Mouse (Mus musculus): Measurements from ENCODE around the gene Caln1. TPM values are rescaled to one million over a fixed set of nuclear protein-coding genes. Genes with fewer than 3 reads are reported as not detected.

The Caln1 gene
- polyA plus RNA-seq, 1 experiment from 2014 or later: 19.7 TPM

GRCm38 (mm10) chr5:130480290-130480689, 111.0 kb downstream of the Caln1 start:
- no peaks in the 10 kb centered on the region for H3K4me1 ChIP-seq (replicated peaks; ENCODE audit: control insufficient read depth, insufficient read depth, low read length)
- no peaks in the 10 kb centered on the region for H3K27me3 ChIP-seq (ENCODE audit: control insufficient read depth, insufficient read depth, low read length)
- H3K9ac ChIP-seq: no peak overlapping the region
- H3K4me2 ChIP-seq (replicated peaks): no peak overlapping the region
- no peaks in the 10 kb centered on the region for H3K9me3 ChIP-seq (ENCODE audit: control insufficient read depth, low read length)
- 72% methylated on average over 1 of the region's 1 CpGs for WGBS
- DNase-seq (ENCODE audit: low spot score) (no peak), ATAC-seq (ENCODE audit: low FRiP score) (no peak)
- H3K36me3 ChIP-seq (replicated peaks; ENCODE audit: control insufficient read depth, insufficient read depth): no peaks in the 10 kb centered on the region
- H3K4me3 ChIP-seq (replicated peaks; ENCODE audit: low read length): no peak overlapping the region
- no peak overlapping the region for H3K27ac ChIP-seq

DNA sequence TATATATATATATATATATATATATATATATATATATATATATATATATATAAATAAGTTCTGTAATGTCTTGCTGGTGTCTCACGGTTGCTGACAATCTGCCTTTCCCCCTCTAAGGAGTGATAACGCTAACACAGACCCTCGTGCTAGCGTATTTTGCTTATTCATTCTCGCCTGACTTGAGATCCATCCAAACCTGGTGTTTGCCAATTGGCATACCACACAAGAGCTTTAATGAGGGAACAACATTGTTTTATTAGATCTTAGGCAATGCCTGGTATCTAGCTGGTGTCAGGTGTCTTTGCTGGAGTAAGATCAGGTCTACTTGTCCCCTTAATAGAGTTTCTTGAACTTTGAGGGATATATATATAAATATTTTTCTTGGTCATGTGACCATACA, 122.2 kb downstream of the Caln1 start:
- H3K36me3 ChIP-seq (replicated peaks; ENCODE audit: control insufficient read depth, insufficient read depth): no peaks in the 10 kb centered on the region
- H3K4me2 ChIP-seq (replicated peaks): no peak overlapping the region
- no peaks in the 10 kb centered on the region for H3K27me3 ChIP-seq (ENCODE audit: control insufficient read depth, insufficient read depth, low read length)
- H3K9me3 ChIP-seq (ENCODE audit: control insufficient read depth, low read length): no peaks in the 10 kb centered on the region
- no peaks in the 10 kb centered on the region for H3K4me1 ChIP-seq (replicated peaks; ENCODE audit: control insufficient read depth, insufficient read depth, low read length)
- 90% methylated on average over 5 of the region's 5 CpGs for WGBS
- no peak overlapping the region for H3K9ac ChIP-seq
- DNase-seq (ENCODE audit: low spot score) (no peak), ATAC-seq (ENCODE audit: low FRiP score) (no peak)
- no peak overlapping the region for H3K4me3 ChIP-seq (replicated peaks; ENCODE audit: low read length)
- no peak overlapping the region for H3K27ac ChIP-seq

DNA sequence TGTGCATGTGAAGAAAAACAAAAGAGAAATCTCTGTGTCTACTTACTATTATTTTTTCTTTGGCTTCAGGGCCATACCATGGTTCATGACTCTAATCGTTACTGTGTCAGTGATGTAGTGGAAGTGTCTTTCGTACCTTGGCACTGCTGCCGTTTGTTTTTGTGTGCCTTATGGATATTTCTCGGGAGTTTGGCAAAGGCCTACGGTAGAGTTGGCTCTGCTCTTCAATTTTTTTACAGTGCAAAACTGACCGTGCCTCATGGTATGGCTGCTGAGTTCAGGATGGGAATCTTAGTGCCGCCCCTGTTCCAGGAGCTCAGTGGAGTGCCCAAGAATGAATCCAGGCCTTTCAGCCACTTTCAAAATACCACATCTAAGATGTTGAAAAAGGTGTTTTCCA, 123.0 kb downstream of the Caln1 start:
- Histone ChIP-seq H3K4me3 (replicated peaks; ENCODE audit: low read length) (no peak overlapping the region), H3K4me2 (replicated peaks) (no peak overlapping the region), H3K27me3 (ENCODE audit: control insufficient read depth, insufficient read depth, low read length) (no peaks in the 10 kb centered on the region), H3K27ac (no peak overlapping the region), H3K9me3 (ENCODE audit: control insufficient read depth, low read length) (no peaks in the 10 kb centered on the region), H3K36me3 (replicated peaks; ENCODE audit: control insufficient read depth, insufficient read depth) (no peaks in the 10 kb centered on the region), H3K4me1 (replicated peaks; ENCODE audit: control insufficient read depth, insufficient read depth, low read length) (no peaks in the 10 kb centered on the region), H3K9ac (no peak overlapping the region)
- 90% methylated on average over 7 of the region's 7 CpGs for WGBS
- no peak for ATAC-seq (ENCODE audit: low FRiP score)
- DNase-seq (ENCODE audit: low spot score): no peak

- H3K4me2 ChIP-seq (replicated peaks): no peak overlapping the region
- DNase-seq (ENCODE audit: low spot score) (no peak), ATAC-seq (ENCODE audit: low FRiP score) (no peak)
- H3K27me3 ChIP-seq (ENCODE audit: control insufficient read depth, insufficient read depth, low read length): no peaks in the 10 kb centered on the region
- H3K4me1 ChIP-seq (replicated peaks; ENCODE audit: control insufficient read depth, insufficient read depth, low read length): no peaks in the 10 kb centered on the region
- no peaks in the 10 kb centered on the region for H3K9me3 ChIP-seq (ENCODE audit: control insufficient read depth, low read length)
- no peak overlapping the region for H3K27ac ChIP-seq
- H3K9ac ChIP-seq: no peak overlapping the region
- no peak overlapping the region for H3K4me3 ChIP-seq (replicated peaks; ENCODE audit: low read length)
- 84% methylated on average over 9 of the region's 9 CpGs for WGBS
- no peaks in the 10 kb centered on the region for H3K36me3 ChIP-seq (replicated peaks; ENCODE audit: control insufficient read depth, insufficient read depth)
These were observed 133.3 kb downstream of the Caln1 start for GRCm38 (mm10) chr5:130502541-130502940.

DNA sequence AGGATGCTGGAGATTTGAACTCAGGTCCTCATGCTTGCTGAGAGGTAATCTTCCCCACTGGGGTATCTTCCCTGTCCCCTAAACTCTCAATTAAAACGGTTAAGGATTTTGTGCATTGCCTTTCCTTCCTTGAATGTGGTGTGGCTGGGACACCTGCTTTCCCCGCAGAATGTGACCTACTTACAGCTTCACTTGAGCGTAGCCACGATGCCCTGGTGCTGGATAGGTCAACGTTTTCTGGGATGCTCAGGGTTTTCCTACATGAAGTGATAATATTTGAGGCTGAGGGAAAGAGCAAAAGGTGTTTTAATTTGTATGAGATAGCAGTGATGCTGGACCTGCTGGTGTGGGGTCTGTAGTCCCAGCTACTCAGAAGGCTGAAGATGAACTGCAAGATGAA, 135.6 kb downstream of the Caln1 start:
- Histone ChIP-seq H3K27ac (no peak overlapping the region), H3K4me2 (replicated peaks) (no peak overlapping the region), H3K36me3 (replicated peaks; ENCODE audit: control insufficient read depth, insufficient read depth) (no peaks in the 10 kb centered on the region), H3K4me3 (replicated peaks; ENCODE audit: low read length) (no peak overlapping the region), H3K9me3 (ENCODE audit: control insufficient read depth, low read length) (no peaks in the 10 kb centered on the region), H3K27me3 (ENCODE audit: control insufficient read depth, insufficient read depth, low read length) (no peaks in the 10 kb centered on the region), H3K9ac (no peak overlapping the region), H3K4me1 (replicated peaks; ENCODE audit: control insufficient read depth, insufficient read depth, low read length) (no peaks in the 10 kb centered on the region)
- WGBS: 91% methylated on average over 5 of the region's 5 CpGs
- ATAC-seq (ENCODE audit: low FRiP score) (no peak), DNase-seq (ENCODE audit: low spot score) (no peak)

- H3K4me2 ChIP-seq (replicated peaks): no peak overlapping the region
- H3K9me3 ChIP-seq (ENCODE audit: control insufficient read depth, low read length): no peaks in the 10 kb centered on the region
These were observed 141.3 kb downstream of the Caln1 start for GRCm38 (mm10) chr5:130510516-130510915.

GRCm38 (mm10) chr5:130515395-130515794, 146.1 kb downstream of the Caln1 start:
- 87% methylated on average over 6 of the region's 6 CpGs for WGBS
- DNase-seq (ENCODE audit: low spot score) (no peak), ATAC-seq (ENCODE audit: low FRiP score) (no peak)
- H3K27ac ChIP-seq: no peak overlapping the region
- no peak overlapping the region for H3K9ac ChIP-seq
- no peak overlapping the region for H3K4me2 ChIP-seq (replicated peaks)
- no peaks in the 10 kb centered on the region for H3K27me3 ChIP-seq (ENCODE audit: control insufficient read depth, insufficient read depth, low read length)
- H3K36me3 ChIP-seq (replicated peaks; ENCODE audit: control insufficient read depth, insufficient read depth): no peaks in the 10 kb centered on the region
- H3K4me1 ChIP-seq (replicated peaks; ENCODE audit: control insufficient read depth, insufficient read depth, low read length): no peaks in the 10 kb centered on the region
- no peaks in the 10 kb centered on the region for H3K9me3 ChIP-seq (ENCODE audit: control insufficient read depth, low read length)
- H3K4me3 ChIP-seq (replicated peaks; ENCODE audit: low read length): no peak overlapping the region

More at GRCm38 (mm10) chr5:130510516-130510915, 141.3 kb downstream of the Caln1 start:
- Histone ChIP-seq H3K27ac (no peak overlapping the region), H3K36me3 (replicated peaks; ENCODE audit: control insufficient read depth, insufficient read depth) (no peaks in the 10 kb centered on the region), H3K4me1 (replicated peaks; ENCODE audit: control insufficient read depth, insufficient read depth, low read length) (no peaks in the 10 kb centered on the region), H3K27me3 (ENCODE audit: control insufficient read depth, insufficient read depth, low read length) (no peaks in the 10 kb centered on the region), H3K4me3 (replicated peaks; ENCODE audit: low read length) (no peak overlapping the region), H3K9ac (no peak overlapping the region)
- ATAC-seq (ENCODE audit: low FRiP score): no peak
- 97% methylated on average over 2 of the region's 2 CpGs for WGBS
- DNase-seq (ENCODE audit: low spot score): no peak

DNA sequence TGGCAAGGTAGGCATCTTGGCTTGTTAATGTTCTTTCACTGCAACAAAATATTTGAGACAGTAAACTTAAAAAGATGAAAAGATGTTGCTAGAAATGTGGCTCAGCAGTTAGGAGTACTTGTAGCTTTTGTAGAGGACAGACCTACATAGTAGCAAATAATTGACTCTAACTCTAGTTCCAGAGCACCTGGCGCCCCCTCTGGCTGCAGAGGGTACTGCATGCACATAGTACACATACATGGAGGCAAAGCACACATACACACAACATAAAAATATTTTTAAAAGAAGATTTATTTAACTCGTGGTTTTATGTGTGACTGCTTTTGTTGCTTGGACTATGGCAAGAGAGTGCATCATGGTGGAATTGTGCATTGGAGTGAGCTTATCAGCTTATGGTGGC, 151.3 kb downstream of the Caln1 start:
- no peak overlapping the region for H3K9ac ChIP-seq
- H3K4me1 ChIP-seq (replicated peaks; ENCODE audit: control insufficient read depth, insufficient read depth, low read length): no peaks in the 10 kb centered on the region
- no peak overlapping the region for H3K4me3 ChIP-seq (replicated peaks; ENCODE audit: low read length)
- no peaks in the 10 kb centered on the region for H3K27me3 ChIP-seq (ENCODE audit: control insufficient read depth, insufficient read depth, low read length)
- H3K27ac ChIP-seq: no peak overlapping the region
- no peak overlapping the region for H3K4me2 ChIP-seq (replicated peaks)
- no peaks in the 10 kb centered on the region for H3K36me3 ChIP-seq (replicated peaks; ENCODE audit: control insufficient read depth, insufficient read depth)
- ATAC-seq (ENCODE audit: low FRiP score): no peak
- 77% methylated on average over 2 of the region's 2 CpGs for WGBS
- DNase-seq (ENCODE audit: low spot score): no peak
- H3K9me3 ChIP-seq (ENCODE audit: control insufficient read depth, low read length): no peaks in the 10 kb centered on the region

DNA sequence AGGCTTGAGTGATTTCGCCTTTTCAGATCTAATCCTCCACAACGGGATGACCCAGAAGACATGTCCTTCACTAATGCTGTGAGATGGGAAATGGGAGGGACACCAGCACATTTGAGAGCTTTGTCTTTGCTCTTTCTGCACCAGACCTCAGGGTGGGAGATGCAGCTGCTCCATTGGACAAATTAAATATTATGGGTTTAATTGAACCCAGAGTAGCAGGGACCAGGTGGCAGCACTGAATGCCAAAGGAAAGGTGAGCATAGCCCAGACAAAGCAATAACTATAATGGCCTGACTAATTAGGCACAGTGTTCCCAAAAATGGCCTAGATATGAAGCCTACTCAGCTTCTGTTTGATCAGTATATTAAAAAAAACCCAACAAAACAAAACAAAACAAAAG, 158.2 kb downstream of the Caln1 start:
- 86% methylated on average over 2 of the region's 2 CpGs for WGBS
- no peak overlapping the region for H3K27ac ChIP-seq
- H3K27me3 ChIP-seq (ENCODE audit: control insufficient read depth, insufficient read depth, low read length): no peaks in the 10 kb centered on the region
- H3K36me3 ChIP-seq (replicated peaks; ENCODE audit: control insufficient read depth, insufficient read depth): no peaks in the 10 kb centered on the region
- 0 out of 2 replicates have a peak, but pooled peaks cover 3% of the 10 kb centered on the region for H3K9me3 ChIP-seq (ENCODE audit: control insufficient read depth, low read length)
- no peak overlapping the region for H3K4me3 ChIP-seq (replicated peaks; ENCODE audit: low read length)
- H3K9ac ChIP-seq: no peak overlapping the region
- H3K4me2 ChIP-seq (replicated peaks): no peak overlapping the region
- no peaks in the 10 kb centered on the region for H3K4me1 ChIP-seq (replicated peaks; ENCODE audit: control insufficient read depth, insufficient read depth, low read length)
- ATAC-seq (ENCODE audit: low FRiP score) (no peak), DNase-seq (ENCODE audit: low spot score) (no peak)

DNA sequence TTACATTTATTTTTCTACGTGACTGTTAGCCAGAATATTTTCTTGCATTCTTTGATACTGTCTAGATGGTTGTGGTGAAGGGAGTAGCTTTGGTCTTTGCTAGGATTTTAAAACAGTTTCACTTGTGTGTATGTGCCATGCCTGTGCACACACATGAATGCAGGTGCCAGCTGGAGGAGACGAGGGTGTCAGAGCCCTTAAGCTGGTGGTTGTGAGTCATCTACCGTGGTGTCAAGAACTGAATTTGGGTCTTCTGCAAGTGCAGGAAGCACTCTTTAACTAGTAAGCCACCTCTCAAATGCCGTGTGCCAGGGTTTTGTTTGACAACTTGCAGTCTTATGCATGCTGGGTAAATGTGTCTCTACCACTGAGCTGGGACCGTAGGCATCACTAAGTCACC, 178.2 kb downstream of the Caln1 start:
- H3K4me1 ChIP-seq (replicated peaks; ENCODE audit: control insufficient read depth, insufficient read depth, low read length): no peaks in the 10 kb centered on the region
- no peaks in the 10 kb centered on the region for H3K9me3 ChIP-seq (ENCODE audit: control insufficient read depth, low read length)
- WGBS: 95% methylated on average over 5 of the region's 5 CpGs
- H3K4me3 ChIP-seq (replicated peaks; ENCODE audit: low read length): no peak overlapping the region
- H3K4me2 ChIP-seq (replicated peaks): no peak overlapping the region
- no peak for DNase-seq (ENCODE audit: low spot score)
- H3K36me3 ChIP-seq (replicated peaks; ENCODE audit: control insufficient read depth, insufficient read depth): no peaks in the 10 kb centered on the region
- no peak overlapping the region for H3K27ac ChIP-seq
- ATAC-seq (ENCODE audit: low FRiP score): no peak
- H3K27me3 ChIP-seq (ENCODE audit: control insufficient read depth, insufficient read depth, low read length): no peaks in the 10 kb centered on the region
- no peak overlapping the region for H3K9ac ChIP-seq
